Mouse (Mus musculus): Measurements from ENCODE around the gene Tmem19.
A peak's percentile ranks its signal among the peaks of the same experiment; 100 is the strongest.
"Not testable (repeated sequence)": the region's sequence is repeated elsewhere in the genome, so short reads cannot be mapped to it uniquely, and the experiment has no call there.

Tmem19 gene

DNA sequence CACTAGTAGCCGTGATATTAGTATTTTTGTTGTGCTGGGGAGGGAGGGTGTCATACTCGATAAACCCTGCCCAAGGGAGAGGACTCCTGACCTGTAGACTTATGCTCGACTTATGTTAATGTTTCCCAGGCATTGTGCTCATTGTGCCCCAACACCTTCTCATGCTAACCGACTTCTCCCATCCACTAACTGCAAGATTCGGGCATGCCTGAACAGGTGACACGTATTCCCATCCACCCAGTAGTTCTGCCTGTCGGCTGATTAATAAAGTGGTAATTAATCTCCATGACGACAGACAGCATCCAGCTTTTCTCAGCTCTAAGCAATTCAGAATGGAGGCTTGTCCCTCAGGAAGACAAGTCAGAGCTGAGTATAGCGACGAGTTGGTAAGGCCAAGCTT, 13.3 kb downstream of the Tmem19 start:
- DNase-seq (ENCODE audit: low spot score in 2 of 2), result no peak

DNA sequence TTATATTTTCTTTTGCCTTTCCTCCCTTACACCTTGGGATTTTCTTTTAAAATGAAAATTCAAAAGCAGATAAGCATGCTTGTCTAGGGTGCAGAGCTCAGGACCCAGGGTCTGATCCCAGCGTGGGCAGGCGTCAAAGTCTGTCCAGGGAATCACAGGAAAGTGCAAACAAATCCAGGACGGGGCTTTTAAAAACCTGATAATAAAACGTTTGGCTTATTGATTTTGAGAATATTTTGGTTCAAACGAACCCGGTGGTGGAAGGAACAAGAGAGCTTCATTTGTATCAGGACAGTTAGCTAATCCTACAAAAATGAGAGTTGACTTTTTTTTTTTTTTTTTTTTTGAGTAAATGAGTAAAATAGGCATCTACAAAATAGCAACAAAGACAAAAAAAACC, 14.2 kb downstream of the Tmem19 start:
- DNase-seq (ENCODE audit: low spot score in 2 of 2), result no peak

DNA sequence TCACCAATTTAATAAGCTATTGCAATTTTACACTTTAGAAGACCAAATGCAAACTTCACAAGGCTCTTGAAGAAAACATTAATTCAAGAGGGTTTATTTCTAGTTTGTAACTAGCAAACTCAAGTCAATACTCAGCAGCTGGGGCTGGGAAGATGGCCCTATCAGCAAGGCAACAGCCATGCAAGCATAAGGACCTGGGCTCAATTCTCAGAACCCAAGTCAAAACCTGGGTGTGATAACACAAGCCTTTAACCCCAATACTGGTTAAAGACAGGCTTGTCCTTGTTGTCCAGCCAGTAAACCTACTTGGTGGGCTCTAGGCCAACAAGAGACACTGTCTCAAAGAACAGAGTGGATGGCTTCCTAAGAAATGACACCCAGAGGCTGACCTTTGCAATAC, 15.9 kb downstream of the Tmem19 start:
- DNase-seq (ENCODE audit: low spot score in 2 of 2), result no peak

DNA sequence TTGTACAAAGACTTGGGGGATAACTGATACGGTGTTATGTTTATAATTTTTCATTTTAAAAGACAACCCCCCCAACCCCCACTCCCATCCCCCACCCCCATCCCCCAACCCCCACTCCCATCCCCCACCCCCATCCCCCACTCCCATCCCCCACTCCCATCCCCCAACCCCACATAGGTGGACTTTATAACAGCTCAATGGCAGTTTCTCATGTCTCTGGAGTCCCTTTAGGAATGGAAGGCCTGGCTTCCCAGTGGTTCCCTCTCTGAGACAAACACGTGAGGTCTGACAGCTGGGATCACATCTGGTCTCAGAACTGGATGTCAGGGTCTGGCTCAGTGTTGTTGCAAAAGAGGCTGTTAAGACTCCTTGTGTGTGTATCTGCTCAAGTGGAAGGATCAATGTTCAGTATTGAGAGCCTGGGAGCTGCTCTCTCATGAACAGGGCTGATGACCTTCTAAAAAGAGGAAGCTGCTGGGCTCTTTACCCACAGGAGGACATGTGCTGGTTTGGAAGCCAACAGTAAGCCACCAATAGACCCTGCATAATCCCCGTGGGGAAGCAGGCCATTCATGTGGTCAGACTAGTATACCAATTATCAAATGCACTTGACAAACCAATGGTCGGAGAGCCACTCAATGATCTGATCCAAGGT, 19.4 kb downstream of the Tmem19 start:
- no peak for DNase-seq (ENCODE audit: low spot score in 2 of 2)

DNA sequence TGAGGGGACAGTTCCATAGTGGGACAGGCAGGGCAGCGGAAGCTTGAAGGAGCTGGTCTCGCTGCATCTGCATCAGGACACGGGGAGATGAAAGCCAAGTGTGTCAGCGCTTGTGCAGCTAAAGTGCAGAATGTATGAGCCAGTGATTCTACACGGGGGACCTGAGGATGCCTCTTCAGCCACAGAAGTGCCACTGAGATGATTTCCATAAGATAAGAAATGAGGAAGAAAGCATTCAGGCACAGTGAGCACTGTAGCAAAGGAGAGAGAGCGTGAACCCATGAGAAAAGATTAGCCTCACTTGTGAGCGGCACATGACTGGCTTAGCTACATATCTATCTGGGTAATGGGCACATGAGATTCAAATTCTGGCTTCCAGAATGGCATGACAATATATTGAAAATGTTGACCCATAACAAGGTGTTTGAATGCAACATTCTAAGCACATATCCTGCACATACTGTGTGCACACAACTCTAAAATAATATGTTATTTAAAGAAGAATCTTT, 22.4 kb downstream of the Tmem19 start:
- DNase-seq (ENCODE audit: low spot score in 2 of 2), result no peak

DNA sequence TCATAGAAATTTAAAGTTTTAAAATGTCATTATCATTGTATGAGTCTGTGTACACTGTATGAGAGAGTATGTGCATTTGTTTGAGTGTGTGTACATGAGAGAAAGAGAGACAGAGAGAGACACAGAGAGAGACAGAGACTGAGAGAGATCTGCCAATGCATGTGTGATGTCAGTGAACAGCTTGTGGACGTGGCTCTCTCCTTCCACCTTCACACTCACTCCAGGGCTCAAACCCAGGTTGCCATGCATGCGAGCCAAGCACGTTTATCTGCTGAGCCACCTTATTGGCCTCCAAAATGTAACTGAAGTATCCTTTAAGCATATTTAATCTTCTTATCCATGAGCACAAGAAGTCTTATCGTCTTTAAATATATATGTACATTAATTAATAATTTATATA, 25.4 kb downstream of the Tmem19 start:
- no peak for DNase-seq (ENCODE audit: low spot score in 2 of 2)

DNA sequence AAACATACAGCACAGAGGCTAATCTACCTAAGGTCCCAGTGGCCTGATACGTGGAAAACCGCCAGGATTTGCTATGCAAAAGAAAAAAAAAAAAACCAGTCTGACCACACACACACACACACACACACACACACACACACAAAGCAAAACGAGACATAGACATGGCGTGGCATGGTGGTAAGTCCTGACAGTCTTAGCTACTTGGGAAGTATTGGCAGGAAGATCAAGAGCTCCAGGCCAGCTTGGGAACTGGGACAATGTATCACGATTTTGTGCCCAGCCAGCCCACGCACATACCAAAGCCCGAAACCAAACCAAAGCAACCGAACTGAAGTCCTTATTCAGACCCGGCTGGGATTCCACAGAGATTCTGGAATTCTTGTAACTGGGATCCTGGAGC, 28.8 kb downstream of the Tmem19 start:
- no peak for DNase-seq (ENCODE audit: low spot score in 2 of 2)

DNA sequence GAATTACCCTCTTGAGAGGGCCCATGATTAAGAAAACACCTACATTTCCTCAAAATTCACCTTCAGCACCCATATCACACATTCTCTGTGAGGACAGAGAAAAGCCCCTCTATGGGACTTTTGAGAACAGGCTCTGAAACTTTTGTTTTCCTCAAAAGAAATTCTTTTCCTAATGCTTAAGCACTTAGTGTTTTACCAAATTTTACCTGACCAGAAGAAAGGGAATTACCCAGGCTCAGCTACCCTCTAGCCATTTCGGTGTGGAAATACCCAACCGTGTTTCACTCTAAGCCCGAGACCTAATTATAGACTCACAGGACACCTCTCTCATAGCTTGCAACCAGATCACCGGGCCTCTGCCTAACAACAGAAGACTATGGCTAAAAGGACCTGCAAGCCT, 29.3 kb downstream of the Tmem19 start:
- DNase-seq (ENCODE audit: low spot score in 2 of 2), result no peak

DNA sequence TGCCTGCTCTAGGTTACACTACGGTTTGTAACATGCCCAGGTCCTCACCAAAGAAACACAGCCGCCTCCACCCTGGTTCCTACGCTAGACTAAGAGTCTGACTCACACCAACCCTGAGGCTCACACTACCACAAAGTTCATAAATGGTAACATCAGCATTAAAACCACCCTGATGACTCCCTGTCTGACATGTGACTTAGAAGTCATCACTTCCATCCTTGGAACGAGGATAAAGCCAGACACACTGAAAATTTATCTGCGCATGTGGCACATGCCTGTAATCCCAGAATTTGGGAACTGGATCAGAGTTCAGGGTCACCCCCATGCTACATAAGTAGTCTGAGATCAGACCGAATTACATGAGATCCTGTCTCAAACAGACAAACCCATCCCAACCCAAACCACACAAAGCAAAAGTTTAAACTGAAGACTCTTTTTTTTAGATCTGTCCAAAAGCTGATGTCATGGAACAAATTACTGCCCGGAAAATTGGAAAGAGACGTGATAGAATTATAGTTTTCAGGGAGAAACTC, 29.8 kb downstream of the Tmem19 start:
- no peak for DNase-seq (ENCODE audit: low spot score in 2 of 2)

DNA sequence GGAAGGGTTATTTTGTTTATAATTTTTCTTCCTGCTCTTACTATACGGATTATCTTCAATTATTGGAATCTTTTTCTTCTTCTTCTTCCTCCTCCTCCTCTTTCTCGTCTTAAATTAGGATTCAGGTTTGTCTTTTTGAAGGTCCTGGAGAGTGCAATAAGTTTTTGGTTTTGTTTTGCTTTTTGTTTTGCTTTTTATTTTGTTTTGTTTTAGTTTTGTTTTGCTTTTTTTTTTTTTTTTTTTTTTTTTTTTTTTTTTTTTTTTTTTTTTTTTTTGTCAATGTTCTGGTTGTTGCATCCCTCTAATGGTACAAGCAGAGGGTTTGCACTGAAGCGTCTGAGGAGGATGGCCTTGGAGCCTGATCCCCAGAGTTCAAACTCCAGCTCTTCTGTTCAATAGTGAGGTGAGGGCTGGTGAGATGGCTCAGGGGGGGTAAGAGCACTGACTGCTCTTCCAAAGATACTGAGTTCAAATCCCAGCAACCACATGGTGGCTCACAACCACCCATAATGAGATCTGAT, 33.2 kb downstream of the Tmem19 start:
- no peak for DNase-seq (ENCODE audit: low spot score in 2 of 2)

DNA sequence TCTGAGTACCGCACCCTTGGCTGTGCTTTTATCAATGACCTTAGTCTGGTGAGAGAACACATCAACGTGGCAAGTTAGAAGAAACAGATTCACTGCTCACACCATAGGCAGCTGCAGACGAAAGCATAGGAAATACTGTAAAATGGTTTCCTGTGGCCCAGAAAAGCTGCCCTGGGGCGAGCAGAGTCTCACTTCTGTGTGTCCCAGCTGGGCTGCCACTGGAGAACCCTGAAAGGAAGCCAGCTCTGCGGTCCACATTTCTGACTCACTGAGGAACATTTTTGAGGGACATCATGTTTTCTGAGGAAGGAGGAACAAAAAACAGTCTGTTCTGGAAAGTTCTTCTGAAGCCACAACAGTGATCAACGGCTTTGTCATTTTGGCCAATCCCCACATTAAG, 33.8 kb downstream of the Tmem19 start:
- no peak for DNase-seq (ENCODE audit: low spot score in 2 of 2)

DNA sequence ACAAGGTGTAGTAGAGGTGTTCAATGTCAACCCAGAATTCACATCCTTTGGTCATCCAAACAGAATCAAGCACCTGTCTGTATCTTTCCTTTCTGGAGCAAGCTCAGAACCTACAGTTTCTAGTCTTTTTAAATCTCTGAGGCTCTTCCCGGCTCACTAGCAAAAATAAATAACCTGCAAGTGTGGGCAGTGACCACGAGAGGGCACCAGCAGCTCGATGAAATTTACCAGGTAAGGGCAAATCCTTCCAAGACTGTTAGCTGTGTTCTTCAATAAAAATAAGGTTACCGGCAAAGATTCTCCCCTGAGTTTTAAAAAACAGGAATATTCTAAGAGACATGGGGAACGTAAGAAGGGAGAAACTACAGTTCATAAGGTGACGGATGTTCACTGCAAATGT, 39.0 kb downstream of the Tmem19 start:
- peak; percentile 64 to 69 for DNase-seq (ENCODE audit: low spot score in 2 of 2)

DNA sequence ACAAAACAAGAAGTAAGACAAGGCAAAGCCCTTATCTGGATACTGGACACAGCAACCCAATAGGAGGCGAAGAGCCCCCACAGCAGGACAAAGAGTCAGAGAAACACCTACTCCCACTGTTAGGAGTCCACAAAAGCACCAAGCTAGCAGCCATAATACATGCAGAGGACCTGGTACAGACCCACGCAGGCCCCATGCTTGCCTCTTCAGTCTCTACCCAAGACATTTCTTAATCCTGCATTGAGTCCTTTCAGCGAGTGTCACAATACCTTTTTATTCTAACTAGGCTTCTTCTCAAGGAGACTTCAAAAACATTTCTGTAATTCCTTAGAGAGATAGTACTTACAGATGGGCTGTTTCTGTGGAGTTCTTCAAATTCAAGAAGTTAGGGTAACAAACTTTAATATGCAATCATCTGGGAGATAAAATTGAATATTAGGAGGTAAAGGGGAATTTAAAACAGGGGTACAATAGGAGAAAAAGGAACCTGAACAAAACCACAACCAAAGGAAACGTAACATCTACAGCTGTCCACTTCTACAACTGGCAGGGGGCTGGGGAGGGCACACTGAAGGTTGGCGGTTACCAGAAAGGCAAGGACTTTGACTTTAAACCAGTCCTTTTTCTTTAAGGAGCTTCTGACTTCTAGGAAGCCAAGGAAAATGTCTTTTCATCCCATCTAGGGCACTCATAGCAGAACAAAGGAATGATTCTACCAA, 40.8 kb downstream of the Tmem19 start:
- no peak for DNase-seq (ENCODE audit: low spot score in 2 of 2)

DNA sequence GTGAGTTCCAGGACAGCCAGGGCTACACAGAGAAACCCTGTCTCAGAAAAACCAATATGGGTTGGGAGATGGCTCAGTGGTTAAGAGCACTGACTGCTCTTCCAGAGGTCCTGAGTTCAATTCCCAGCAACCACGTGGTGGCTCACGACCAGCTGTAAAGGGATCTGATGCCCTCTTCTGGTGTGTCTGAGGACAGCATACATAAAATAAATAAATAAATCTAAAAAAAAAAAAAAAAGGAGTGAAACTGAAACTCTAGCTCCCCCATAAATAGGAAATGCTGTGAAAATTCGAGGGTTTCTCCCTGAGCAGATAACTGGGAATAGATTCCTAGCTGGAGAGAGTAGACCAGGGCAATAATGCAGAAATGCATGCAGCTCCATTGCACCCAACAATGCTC, 43.9 kb downstream of the Tmem19 start:
- not testable (repeated sequence) for DNase-seq (ENCODE audit: low spot score in 2 of 2)

DNA sequence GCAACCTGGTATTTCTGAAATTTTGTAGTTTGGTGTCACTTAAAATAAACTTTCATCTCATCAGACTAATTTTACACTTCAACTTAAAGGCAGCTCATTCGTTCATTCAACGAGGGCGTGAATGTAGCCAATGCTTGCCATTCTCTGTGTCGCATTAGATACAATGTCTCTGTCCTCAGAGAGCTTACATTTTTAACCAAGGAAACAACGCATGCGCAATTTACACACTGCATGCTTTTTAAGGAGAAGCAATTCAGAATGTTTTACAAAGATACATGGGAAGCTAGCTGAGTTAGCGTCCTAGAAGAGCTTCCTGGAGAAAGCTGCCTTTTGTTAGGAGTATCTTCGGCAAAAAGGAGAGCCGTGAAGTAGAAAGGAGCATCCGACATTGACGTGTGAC, 46.0 kb downstream of the Tmem19 start:
- DNase-seq (ENCODE audit: low spot score in 2 of 2), result peak in 1 of 2 experiments; percentile 28

DNA sequence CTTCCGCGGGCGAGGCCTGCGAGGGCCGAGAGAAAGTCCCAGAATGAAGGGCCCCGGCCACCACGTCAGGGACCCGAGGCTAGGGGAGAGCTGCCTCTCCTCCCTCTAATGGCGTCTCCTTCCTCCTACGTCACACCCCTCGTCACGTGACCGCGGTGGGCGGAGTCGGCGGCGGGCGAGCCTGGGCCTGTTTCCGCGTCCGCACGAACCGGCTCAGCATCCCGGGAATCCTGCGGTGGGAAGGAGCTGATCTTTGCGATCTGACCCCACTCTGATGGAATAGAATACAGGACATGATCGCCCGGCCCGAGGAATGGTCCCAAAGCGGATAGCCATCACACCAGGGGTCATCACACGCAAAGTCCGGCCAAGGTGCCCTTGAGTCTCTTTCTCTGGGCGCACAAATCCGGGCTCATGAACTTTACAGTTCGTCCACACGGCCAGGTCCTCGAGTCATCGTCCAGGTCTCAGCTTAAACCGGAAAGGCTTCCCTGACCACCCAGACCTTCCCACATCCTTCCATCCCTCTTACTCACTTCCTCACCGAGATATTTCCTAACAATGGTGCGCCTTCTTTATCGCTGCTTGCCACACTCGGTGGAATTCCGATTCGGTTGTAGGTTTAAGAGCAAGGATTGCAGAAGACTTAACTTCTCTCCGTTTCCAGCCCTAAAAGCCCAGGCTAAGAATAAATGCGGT, 46.7 kb downstream of the Tmem19 start, which contains the start of gene Rab21:
Gene Rab21 (minus strand): TSS at position 122 of the 699 bp plus-strand sequence.
- peak; percentile 97 for DNase-seq (ENCODE audit: low spot score in 2 of 2)

DNA sequence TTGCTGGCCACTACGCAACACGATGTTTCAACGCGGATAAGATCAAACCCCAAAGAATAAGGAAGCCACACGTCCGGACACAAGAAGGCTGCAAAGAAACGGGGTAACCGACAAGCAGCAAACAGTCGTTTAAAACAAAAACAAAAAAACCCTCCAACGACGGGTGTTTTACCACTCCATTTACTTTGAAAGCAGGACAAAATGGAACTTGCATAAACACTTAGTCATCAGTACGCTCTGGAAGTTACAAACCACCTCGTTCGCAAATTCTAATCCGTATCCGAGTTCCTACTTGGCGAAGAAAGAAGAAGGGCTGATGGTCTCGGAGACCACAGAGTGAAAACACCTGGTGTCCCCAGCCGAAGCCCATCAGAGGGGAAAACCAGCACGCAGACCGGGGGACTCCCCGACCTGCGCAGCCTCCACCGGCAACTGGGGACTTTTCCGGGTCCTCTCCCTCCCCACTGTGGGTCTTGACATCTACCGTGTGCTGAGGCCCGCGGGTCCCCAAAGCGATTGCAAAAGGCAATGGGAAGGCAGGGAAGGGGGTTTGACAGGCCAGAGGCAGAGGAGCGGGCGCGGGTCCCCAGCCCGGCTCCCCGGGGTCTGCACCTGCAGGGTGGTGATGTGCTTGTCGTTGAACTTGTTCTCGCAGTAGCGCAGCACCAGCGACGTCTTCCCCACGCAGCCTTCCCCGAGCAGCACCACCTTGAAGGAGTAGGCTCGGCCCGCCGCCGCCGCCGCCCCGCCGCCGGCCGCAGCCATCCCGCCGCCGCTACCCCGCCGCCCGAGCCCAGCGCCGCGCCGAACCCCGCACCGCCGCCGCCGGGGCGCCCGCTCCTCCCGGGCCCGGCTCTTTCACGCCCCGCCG, 47.5 kb downstream of the Tmem19 start:
- peak; percentile 26 to 31 for DNase-seq (ENCODE audit: low spot score in 2 of 2)

DNA sequence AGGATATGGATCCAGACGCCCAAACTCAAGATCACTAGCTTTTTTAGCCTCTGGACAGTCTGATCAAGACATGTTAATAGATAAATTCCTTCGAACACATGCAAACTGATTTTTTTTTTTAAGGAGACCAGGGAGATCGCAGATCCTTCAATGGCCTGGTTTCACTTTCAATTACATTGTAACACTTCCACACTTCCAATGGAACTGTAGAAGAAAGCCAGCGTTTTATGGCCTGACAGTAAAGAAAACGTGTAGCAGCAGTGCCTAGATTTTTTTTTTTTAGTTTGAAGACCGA, 48.1 kb downstream of the Tmem19 start:
- DNase-seq (ENCODE audit: low spot score in 2 of 2), result no peak

DNA sequence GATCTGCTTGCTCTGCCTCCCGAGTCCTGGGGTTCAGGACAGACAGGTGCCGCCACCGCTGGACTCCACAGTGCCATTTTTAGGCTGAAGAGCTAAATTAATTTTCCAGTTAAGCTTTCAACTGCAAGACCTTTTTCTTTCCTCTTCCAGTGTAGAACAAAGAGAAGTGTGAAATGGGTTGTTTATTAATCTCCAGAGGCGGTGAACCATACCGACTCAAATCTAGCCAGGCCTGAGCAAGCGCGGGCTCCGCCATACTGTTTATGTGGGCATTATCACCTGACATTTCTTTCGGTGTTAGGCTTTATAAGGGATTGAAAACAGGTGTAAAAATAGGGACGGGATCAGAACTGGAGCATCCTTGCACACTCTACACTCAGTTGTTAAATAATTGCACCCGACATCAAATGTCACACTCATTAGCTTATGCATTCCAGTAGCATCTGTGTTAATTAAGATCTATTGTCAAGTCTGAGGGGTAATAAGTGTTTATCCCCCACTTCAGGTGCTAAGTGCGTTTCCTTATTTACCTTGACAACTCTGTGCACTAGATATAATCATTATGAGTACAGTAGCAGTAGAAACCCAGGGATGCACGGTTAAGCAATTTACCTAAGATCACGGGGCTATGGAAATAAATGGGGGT, 48.5 kb downstream of the Tmem19 start:
- DNase-seq (ENCODE audit: low spot score in 2 of 2), result no peak

DNA sequence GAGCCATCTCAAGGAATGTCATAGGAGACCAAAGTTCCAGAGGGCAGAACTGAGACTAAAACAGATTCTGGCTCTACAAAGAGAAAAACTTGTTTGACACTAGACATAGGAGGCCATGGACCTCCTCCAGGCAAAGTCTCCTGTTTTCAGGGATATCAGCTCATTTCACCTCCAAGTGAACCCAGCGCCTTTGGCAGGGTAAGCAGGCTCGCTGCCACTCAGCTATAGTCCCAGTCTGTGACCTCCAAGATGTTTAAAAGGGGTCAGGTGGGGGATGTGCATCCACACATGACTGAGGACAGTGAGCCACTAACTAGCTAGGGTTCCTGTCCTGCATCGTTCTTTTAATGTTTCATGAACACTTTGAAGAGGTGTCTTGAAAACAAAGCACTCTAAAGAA, 49.6 kb downstream of the Tmem19 start:
- DNase-seq (ENCODE audit: low spot score in 2 of 2), result no peak

DNA sequence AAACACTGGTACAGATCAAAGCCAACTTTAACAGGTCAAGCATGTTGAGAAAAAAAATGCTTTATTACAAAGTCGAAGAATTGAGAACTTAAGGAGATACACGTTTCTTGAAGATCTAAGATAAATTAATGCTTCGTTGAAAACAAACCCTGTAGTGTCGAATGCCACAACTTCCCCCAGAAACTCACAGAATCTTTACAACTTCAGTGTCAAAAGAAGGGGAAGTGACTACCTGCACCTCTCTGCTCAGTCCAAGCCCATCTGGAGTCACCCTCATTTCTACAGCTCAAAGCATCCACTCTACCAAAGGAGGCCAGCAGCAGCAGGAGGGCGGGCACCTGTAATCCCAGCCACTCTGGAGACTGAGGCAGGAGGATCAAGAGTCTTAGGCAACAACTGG, 50.1 kb downstream of the Tmem19 start:
- DNase-seq (ENCODE audit: low spot score in 2 of 2), result no peak
